Mouse (Mus musculus) testis, adult 2 months (tissue): ENCODE measurements around the gene Reln. TPM values are rescaled to one million over a fixed set of nuclear protein-coding genes. Genes with fewer than 3 reads are reported as not detected.

ENCODE experiments used
- H3K27ac ChIP-seq: fragments of 200-500 bp; 2 replicates; pipeline ENCODE4 v1.5.1; 2012; ENCODE audit warnings: low read depth, low read length; ENCODE audit not compliant: control insufficient read depth, insufficient read depth
- H3K27me3 ChIP-seq: fragments of 200-500 bp; 2 replicates; pipeline ENCODE4 v1.6.1; 2012; ENCODE audit warnings: mild to moderate bottlenecking, low read length, moderate library complexity; ENCODE audit not compliant: control insufficient read depth, insufficient read depth
- H3K36me3 ChIP-seq: fragments of 200-500 bp; 2 replicates; pipeline ENCODE4 v1.6.1; 2012; ENCODE audit warnings: mild to moderate bottlenecking, low read length; ENCODE audit not compliant: control insufficient read depth, insufficient read depth
- H3K4me1 ChIP-seq: fragments of 200-500 bp; 2 replicates; pipeline ENCODE4 v1.6.1; 2012; ENCODE audit warnings: low read length; ENCODE audit not compliant: control insufficient read depth, insufficient read depth
- H3K4me3 ChIP-seq: fragments of 200-500 bp; 2 replicates; pipeline ENCODE4 v1.5.1; 2012; ENCODE audit warnings: low read depth, mild to moderate bottlenecking, low read length, moderate library complexity, mixed read lengths; ENCODE audit not compliant: control insufficient read depth
- CTCF ChIP-seq: fragments of 200-500 bp; IDR thresholded peaks from 2 replicates; pipeline ENCODE4 v1.5.1; 2012; ENCODE audit warnings: low read depth, mild to moderate bottlenecking, inconsistent platforms, low read length, moderate library complexity; ENCODE audit not compliant: control insufficient read depth, insufficient read depth, insufficient replicate concordance
- POLR2A ChIP-seq: fragments of 200-500 bp; IDR thresholded peaks from 2 replicates; pipeline ENCODE4 v1.6.1; 2012; ENCODE audit warnings: low read depth, mild to moderate bottlenecking, inconsistent platforms, low read length, moderate library complexity; ENCODE audit not compliant: control insufficient read depth
- polyA plus RNA-seq: library from polyadenylated mRNA; depleted of rRNA; stranded (reverse); fragments of >200 nt; gene quantifications from 2 replicates; pipeline ENCODE4 v1.2.3, GENCODE M21; 2012

Gene Reln
- polyA plus RNA-seq, 1 experiment, result 11.5 TPM

- Histone ChIP-seq H3K4me3 (no peak overlapping the region), H3K27ac (no peak overlapping the region), H3K36me3 (no peaks in the 10 kb centered on the region), H3K27me3 (no peaks in the 10 kb centered on the region), H3K4me1 (no peaks in the 10 kb centered on the region)
- no peak for TF ChIP-seq CTCF
- TF ChIP-seq POLR2A, result no peak
These were observed 59.1 kb downstream of the Reln start for GRCm38 (mm10) chr5:22285396-22285795.

- H3K36me3 ChIP-seq, result no peaks in the 10 kb centered on the region
- no peaks in the 10 kb centered on the region for H3K4me1 ChIP-seq
- TF ChIP-seq CTCF, result no peak
- no peak for TF ChIP-seq POLR2A
- no peaks in the 10 kb centered on the region for H3K27me3 ChIP-seq
- no peak overlapping the region for H3K27ac ChIP-seq
- H3K4me3 ChIP-seq, result no peak overlapping the region
These were observed 62.3 kb downstream of the Reln start for GRCm38 (mm10) chr5:22282141-22282665.

- H3K27me3 ChIP-seq, result no peaks in the 10 kb centered on the region
- no peak overlapping the region for H3K4me3 ChIP-seq
- H3K4me1 ChIP-seq, result no peaks in the 10 kb centered on the region
- H3K36me3 ChIP-seq, result no peaks in the 10 kb centered on the region
- H3K27ac ChIP-seq, result no peak overlapping the region
- TF ChIP-seq POLR2A (no peak), CTCF (no peak)
These were observed 63.9 kb downstream of the Reln start for GRCm38 (mm10) chr5:22280534-22281164.

GRCm38 (mm10) chr5:22279201-22279600 lies 65.3 kb downstream of the Reln start:
- no peak for TF ChIP-seq POLR2A
- no peak for TF ChIP-seq CTCF

GRCm38 (mm10) chr5:22274134-22274533 lies 70.4 kb downstream of the Reln start:
- TF ChIP-seq POLR2A, result no peak
- no peak for TF ChIP-seq CTCF
- H3K27me3 ChIP-seq, result no peaks in the 10 kb centered on the region
- H3K4me3 ChIP-seq, result no peak overlapping the region

More at GRCm38 (mm10) chr5:22279201-22279600, 65.3 kb downstream of the Reln start:
- no peak overlapping the region; the same call in 1 of the 2 replicates for H3K4me3 ChIP-seq
- no peak overlapping the region for H3K27ac ChIP-seq
- no peaks in the 10 kb centered on the region for H3K4me1 ChIP-seq
- no peaks in the 10 kb centered on the region for H3K36me3 ChIP-seq
- no peaks in the 10 kb centered on the region for H3K27me3 ChIP-seq

GRCm38 (mm10) chr5:22266489-22267301 lies 77.8 kb downstream of the Reln start:
- Histone ChIP-seq H3K4me3 (no peak overlapping the region), H3K4me1 (no peaks in the 10 kb centered on the region), H3K27me3 (no peaks in the 10 kb centered on the region), H3K27ac (no peak overlapping the region), H3K36me3 (no peaks in the 10 kb centered on the region)
- TF ChIP-seq CTCF (no peak), POLR2A (no peak)

More at GRCm38 (mm10) chr5:22274134-22274533, 70.4 kb downstream of the Reln start:
- Histone ChIP-seq H3K4me1 (no peaks in the 10 kb centered on the region), H3K27ac (no peak overlapping the region), H3K36me3 (no peaks in the 10 kb centered on the region)

GRCm38 (mm10) chr5:22262351-22262765 lies 82.1 kb downstream of the Reln start:
- H3K27me3 ChIP-seq, result no peaks in the 10 kb centered on the region
- H3K4me1 ChIP-seq, result no peaks in the 10 kb centered on the region
- TF ChIP-seq CTCF (no peak), POLR2A (no peak)
- no peak overlapping the region for H3K27ac ChIP-seq
- no peak overlapping the region for H3K4me3 ChIP-seq
- H3K36me3 ChIP-seq, result no peaks in the 10 kb centered on the region
